28 mouse cellular contexts compared by ENCODE assay signal in the genomic region with DNA sequence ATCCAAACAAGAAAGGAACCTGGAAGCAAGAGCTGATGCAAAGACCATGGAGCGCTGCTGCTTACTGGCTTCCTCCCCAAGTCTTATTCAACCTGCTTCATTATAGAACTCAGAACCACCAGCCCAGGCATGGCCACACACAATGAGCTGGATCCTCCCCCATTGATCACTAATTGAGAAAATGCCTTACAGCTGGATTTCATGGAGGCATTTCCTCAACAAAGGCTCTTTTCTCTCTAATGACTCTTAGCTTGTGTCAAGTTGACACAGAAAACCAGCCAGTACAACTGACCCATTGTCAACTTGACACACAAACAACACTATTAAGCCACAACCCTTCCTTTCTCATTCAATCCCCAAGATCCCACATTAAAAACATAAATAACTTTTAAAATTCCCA. TPM values are rescaled to one million over a fixed set of nuclear protein-coding genes. Genes with fewer than 3 reads are reported as not detected.
"Had no signal": no experiment of that assay in that cellular context is flagged by ENCODE, and none has a peak within 500 bp of the region (broad histone marks: within the 10 kb centered on the region; RNA-seq: fewer than 3 reads in every experiment).

No protein-coding gene starts in this region.

- H3K4me1 ChIP-seq: heart, embryonic 13.5 days; heart, embryonic 15.5 days; hindbrain, embryonic 12.5 days; intestine, embryonic 15.5 days; limb, embryonic 13.5 days; limb, embryonic 15.5 days; liver, embryonic 12.5 days had no signal

- H3K4me3 ChIP-seq: gastrocnemius, adult 2 months; heart, adult 2 months; heart, embryonic 13.5 days; heart, embryonic 15.5 days; hindbrain, embryonic 10.5 days; hindbrain, embryonic 12.5 days; intestine, embryonic 15.5 days; limb, embryonic 13.5 days; limb, embryonic 15.5 days; liver, embryonic 12.5 days had no signal

- H3K9ac ChIP-seq: heart, embryonic 13.5 days; heart, embryonic 15.5 days; hindbrain, embryonic 12.5 days; hindbrain, embryonic 14.5 days; intestine, embryonic 15.5 days; limb, embryonic 13.5 days; limb, embryonic 15.5 days; liver, embryonic 12.5 days; liver, embryonic 14.5 days had no signal

- ATAC-seq: hindbrain, embryonic 16.5 days; inflammation-experienced regulatory T-cells, adult 6 months; intestine, embryonic 15.5 days; intestine, postnatal 0 days had no signal

- H3K4me2 ChIP-seq: heart, embryonic 11.5 days; heart, embryonic 13.5 days; heart, embryonic 15.5 days; hindbrain, embryonic 12.5 days; hindbrain, embryonic 14.5 days; intestine, embryonic 15.5 days; limb, embryonic 13.5 days; limb, embryonic 15.5 days; liver, embryonic 12.5 days had no signal

- H3K27me3 ChIP-seq: heart, embryonic 13.5 days; heart, embryonic 15.5 days; intestine, embryonic 15.5 days; limb, embryonic 13.5 days; limb, embryonic 15.5 days; liver, embryonic 12.5 days had no signal

- DNase-seq: gastrocnemius, adult 2 months; gastrocnemius, postnatal 10 days; gastrocnemius, postnatal 25 days; heart, adult 2 months; heart, postnatal 14 days; heart, postnatal 4 days; kidney, adult 18-20 months; kidney, adult 8-10 months; kidney, postnatal 14 days; kidney, postnatal 36 days; layer of hippocampus, postnatal 36 days; left cerebral cortex, postnatal 4 days had no signal

- H3K27ac ChIP-seq: gastrocnemius, adult 2 months; heart, adult 2 months; heart, embryonic 13.5 days; heart, embryonic 15.5 days; hindbrain, embryonic 10.5 days; hindbrain, embryonic 12.5 days; hindbrain, embryonic 14.5 days; intestine, embryonic 15.5 days; kidney, postnatal 0 days; limb, embryonic 13.5 days; limb, embryonic 15.5 days; liver, embryonic 12.5 days; liver, embryonic 14.5 days had no signal

- H3K9me3 ChIP-seq: heart, embryonic 13.5 days; heart, embryonic 15.5 days; intestine, embryonic 15.5 days; limb, embryonic 15.5 days; liver, embryonic 12.5 days had no signal

RNA-seq across cellular contexts. Expression of a gene that starts 52.8 kb away (rescaled TPM):
- total RNA-seq: granulocyte monocyte progenitor cell, adult 5-6 weeks had no signal
